Mouse (Mus musculus): ENCODE measurements around the gene Atcay. TPM values are rescaled to one million over a fixed set of nuclear protein-coding genes. Genes with fewer than 3 reads are reported as not detected.

Gene Atcay
- polyA plus RNA-seq, 1 experiment from 2014 or later, result 0.08 TPM

GRCm38 (mm10) chr10:81259225-81259884 is 28.7 kb upstream of the Atcay start:
- Histone ChIP-seq H3K4me3 (replicated peaks) (no peak overlapping the region), H3K27me3 (peaks cover 59% of the 10 kb centered on the region), H3K4me2 (no peak overlapping the region), H3K9me3 (replicated peaks) (no peaks in the 10 kb centered on the region), H3K4me1 (replicated peaks) (peaks cover 7% of the 10 kb centered on the region), H3K27ac (no peak overlapping the region), H3K9ac (no peak overlapping the region), H3K36me3 (peaks cover 14% of the 10 kb centered on the region)
- ATAC-seq (ENCODE audit: low read depth), result no peak
- no peak for DNase-seq
- WGBS (ENCODE audit: insufficient replicate concordance), result 43% methylated on average over 21 of the region's 21 CpGs

DNA sequence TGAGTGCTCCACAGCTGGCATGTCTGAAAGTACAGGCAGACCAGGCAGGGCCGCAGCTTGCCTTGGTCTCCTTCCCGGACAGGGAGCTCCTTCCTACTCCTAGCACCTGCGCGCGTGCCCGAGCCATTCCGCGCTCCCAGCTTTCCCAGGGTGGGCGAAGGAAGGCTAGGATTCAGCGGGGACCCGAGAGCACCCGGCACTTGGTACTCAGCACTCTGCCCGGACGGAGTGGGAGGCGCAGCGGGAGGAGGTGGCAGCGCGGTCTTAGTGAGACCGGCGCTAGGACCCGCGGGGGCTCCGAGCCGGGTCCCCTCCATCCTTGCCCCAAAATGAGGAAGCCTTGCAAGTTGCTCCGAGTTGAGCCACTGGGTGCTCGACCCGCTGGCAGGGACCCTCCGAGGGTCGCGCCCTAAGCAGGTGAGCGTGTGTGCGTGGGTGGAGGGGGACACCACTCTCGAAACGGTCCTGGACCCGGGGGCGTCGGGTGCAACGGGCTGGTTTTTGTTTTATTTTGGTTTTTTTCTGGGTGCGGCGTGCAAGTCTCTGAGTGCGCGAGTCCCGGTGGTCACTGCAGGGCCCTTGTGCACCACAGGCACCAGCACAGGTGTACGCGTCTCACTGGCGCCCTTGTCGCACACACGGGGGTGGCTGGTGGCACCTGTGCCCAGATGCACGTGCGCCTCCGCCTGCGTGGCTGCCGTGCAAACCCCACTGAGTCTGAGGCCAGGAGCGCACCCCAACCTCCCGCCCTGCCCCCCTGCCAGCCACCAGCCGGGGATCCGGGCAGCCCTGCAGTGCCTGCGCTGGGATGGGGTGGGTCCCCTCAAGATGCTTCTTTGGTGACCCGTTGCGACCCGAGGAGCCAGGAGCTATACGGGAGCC is 26.8 kb upstream of the Atcay start:
- H3K4me3 ChIP-seq (replicated peaks), result peak overlapping the region; percentile 44
- peak overlapping the region; percentile 40 for H3K9ac ChIP-seq
- peak overlapping the region; percentile 62 for H3K4me2 ChIP-seq
- H3K4me1 ChIP-seq (replicated peaks), result peaks cover 9% of the 10 kb centered on the region
- H3K9me3 ChIP-seq (replicated peaks), result no peaks in the 10 kb centered on the region
- DNase-seq (no peak), ATAC-seq (ENCODE audit: low read depth) (no peak)
- peaks cover 78% of the 10 kb centered on the region for H3K27me3 ChIP-seq
- no peak overlapping the region for H3K27ac ChIP-seq
- WGBS (ENCODE audit: insufficient replicate concordance), result 2% methylated on average over 62 of the region's 62 CpGs
- no peaks in the 10 kb centered on the region for H3K36me3 ChIP-seq

GRCm38 (mm10) chr10:81254886-81255285 is 24.3 kb upstream of the Atcay start:
- DNase-seq, result no peak
- no peaks in the 10 kb centered on the region for H3K9me3 ChIP-seq (replicated peaks)
- H3K27me3 ChIP-seq, result peaks cover 88% of the 10 kb centered on the region
- no peak overlapping the region for H3K27ac ChIP-seq
- no peak for ATAC-seq (ENCODE audit: low read depth)
- 15% methylated on average over 1 of the region's 1 CpGs for WGBS (ENCODE audit: insufficient replicate concordance)
- no peak overlapping the region for H3K4me3 ChIP-seq (replicated peaks)
- no peaks in the 10 kb centered on the region for H3K36me3 ChIP-seq
- H3K4me1 ChIP-seq (replicated peaks), result peaks cover 18% of the 10 kb centered on the region
- no peak overlapping the region for H3K9ac ChIP-seq
- H3K4me2 ChIP-seq, result no peak overlapping the region

DNA sequence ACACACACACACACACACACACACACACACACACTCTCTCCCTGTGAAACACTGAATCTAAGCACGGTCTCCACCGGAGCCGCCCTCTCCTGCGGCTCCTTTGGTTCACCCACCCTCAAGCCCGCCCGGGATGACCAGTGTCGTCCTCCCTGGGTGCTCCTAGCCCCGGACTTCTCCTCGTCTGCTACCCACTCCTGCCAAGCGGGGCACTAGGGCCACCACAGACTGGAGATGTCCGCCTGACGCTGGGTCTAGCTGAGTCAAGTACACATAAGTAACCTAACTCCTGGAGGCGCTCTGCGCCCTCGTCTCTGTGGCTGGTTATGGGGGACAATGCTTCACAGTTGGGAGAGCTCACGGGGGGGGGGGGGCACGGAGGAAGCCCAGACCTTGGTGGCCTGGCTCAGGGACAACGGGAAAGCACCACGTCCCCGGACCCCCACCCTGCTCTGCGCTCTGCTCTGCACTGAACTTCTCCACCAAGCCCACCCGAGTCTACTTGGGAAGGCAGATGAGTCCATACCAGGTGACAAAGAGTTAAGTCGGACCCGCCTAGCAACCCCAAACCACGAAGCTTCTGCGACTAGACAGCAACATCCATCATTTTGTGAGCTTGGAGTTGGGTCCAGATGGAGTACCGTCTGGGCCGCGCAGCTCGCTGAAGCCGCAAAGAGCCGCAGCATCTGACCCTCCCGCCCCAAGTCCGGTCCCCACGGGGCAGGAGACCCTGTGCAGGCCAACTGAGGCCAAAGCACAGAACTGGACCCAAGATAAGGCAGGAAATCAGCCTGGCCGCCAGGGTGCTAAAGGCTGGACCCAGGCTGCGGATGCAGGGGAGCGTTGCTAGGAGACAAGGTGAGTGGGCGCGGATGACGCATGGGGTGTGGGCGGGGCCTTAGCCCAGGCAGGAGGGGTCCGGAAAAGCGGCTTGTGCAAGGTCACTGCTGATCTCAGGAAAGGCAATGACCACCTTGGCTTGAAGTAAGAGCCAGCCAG is 22.1 kb upstream of the Atcay start, which contains the start of gene Matk:
Gene Matk, plus strand, starts transcription at position 512 of the 996 bp plus-strand sequence.
- H3K4me2 ChIP-seq, result no peak within 1 kb of the TSS
- ATAC-seq (ENCODE audit: low read depth), result no peak
- no peak within 1 kb of the TSS for H3K9ac ChIP-seq

DNA sequence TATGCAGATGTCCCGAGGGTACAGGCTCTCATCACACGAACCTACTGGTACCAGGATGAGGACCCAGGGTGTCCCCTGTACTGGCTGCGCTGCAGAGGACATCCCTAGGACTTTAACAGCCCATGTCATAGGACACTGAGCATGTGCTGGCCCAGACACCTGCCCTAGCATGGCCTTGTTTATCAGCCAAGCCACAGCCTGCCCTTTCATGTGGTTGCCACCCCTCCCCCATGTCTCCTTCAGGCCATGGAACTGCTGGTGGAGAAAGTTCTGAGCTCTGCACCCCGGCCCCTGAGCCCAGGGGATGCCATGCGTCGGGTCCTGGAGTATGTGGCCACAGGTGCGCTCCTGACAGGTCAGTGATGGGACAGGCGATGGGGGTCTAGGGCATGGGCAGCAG is 18.8 kb upstream of the Atcay start:
- H3K27me3 ChIP-seq, result peaks cover 51% of the 10 kb centered on the region
- 66% methylated on average over 8 of the region's 8 CpGs for WGBS (ENCODE audit: insufficient replicate concordance)
- ATAC-seq (ENCODE audit: low read depth), result no peak

More for the DNA sequence above, 22.1 kb upstream of the Atcay start, which contains the start of gene Matk:
- H3K9me3 ChIP-seq (replicated peaks), result no peaks in the 10 kb centered on the region
- peaks cover 19% of the 10 kb centered on the region for H3K4me1 ChIP-seq (replicated peaks)
- H3K27me3 ChIP-seq, result peaks cover 67% of the 10 kb centered on the region
- H3K27ac ChIP-seq, result no peak within 1 kb of the TSS
- H3K36me3 ChIP-seq, result no peaks in the 10 kb centered on the region
- WGBS (ENCODE audit: insufficient replicate concordance), result 14% methylated on average over 44 of the region's 44 CpGs
- no peak within 1 kb of the TSS for H3K4me3 ChIP-seq (replicated peaks)
- DNase-seq, result no peak

GRCm38 (mm10) chr10:81247804-81248203 is 17.2 kb upstream of the Atcay start:
- no peak overlapping the region for H3K9ac ChIP-seq
- H3K4me1 ChIP-seq (replicated peaks), result peaks cover 22% of the 10 kb centered on the region
- no peaks in the 10 kb centered on the region for H3K9me3 ChIP-seq (replicated peaks)
- H3K27me3 ChIP-seq, result peaks cover 49% of the 10 kb centered on the region
- ATAC-seq (ENCODE audit: low read depth), result no peak
- whole genome bisulfite sequencing (ENCODE audit: insufficient replicate concordance), result 75% methylated on average over 2 of the region's 2 CpGs
- H3K27ac ChIP-seq, result no peak overlapping the region
- H3K4me2 ChIP-seq, result no peak overlapping the region
- no peaks in the 10 kb centered on the region for H3K36me3 ChIP-seq
- DNase-seq, result no peak
- H3K4me3 ChIP-seq (replicated peaks), result no peak overlapping the region

More for the DNA sequence above, 18.8 kb upstream of the Atcay start:
- H3K27ac ChIP-seq, result no peak overlapping the region
- H3K36me3 ChIP-seq, result no peaks in the 10 kb centered on the region
- H3K4me3 ChIP-seq (replicated peaks), result no peak overlapping the region
- H3K4me2 ChIP-seq, result no peak overlapping the region
- H3K9me3 ChIP-seq (replicated peaks), result no peaks in the 10 kb centered on the region
- no peak overlapping the region for H3K9ac ChIP-seq
- peaks cover 22% of the 10 kb centered on the region for H3K4me1 ChIP-seq (replicated peaks)
- no peak for DNase-seq

- no peak for ATAC-seq (ENCODE audit: low read depth)
- Histone ChIP-seq H3K4me1 (replicated peaks) (peaks cover 17% of the 10 kb centered on the region), H3K27ac (no peak overlapping the region), H3K9me3 (replicated peaks) (no peaks in the 10 kb centered on the region), H3K4me3 (replicated peaks) (no peak overlapping the region), H3K27me3 (peaks cover 54% of the 10 kb centered on the region), H3K9ac (no peak overlapping the region), H3K4me2 (no peak overlapping the region), H3K36me3 (no peaks in the 10 kb centered on the region)
- 70% methylated on average over 6 of the region's 6 CpGs for WGBS (ENCODE audit: insufficient replicate concordance)
- DNase-seq, result no peak
These were observed 14.5 kb upstream of the Atcay start for GRCm38 (mm10) chr10:81245166-81245565.

DNA sequence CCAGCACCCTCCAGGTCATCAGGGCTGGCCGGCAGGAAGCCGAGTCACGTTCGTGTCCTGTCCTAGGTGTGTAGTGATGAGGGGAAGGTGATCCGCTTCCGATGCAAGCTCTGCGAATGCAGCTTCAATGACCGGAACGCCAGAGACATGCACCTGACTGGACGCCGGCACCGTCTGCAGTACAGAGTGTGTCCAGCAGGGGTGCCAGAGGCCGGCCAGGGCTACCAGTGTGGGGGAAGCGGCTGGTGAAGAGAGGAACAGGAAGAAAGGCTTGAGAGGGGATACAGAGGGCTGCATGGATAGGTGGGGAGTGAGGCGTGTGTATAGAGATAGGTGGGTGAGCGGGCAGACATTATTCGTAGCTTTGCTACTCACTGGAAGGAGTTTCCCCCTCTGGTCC is 14.0 kb upstream of the Atcay start:
- peaks cover 59% of the 10 kb centered on the region for H3K27me3 ChIP-seq
- no peak overlapping the region for H3K27ac ChIP-seq
- H3K4me1 ChIP-seq (replicated peaks), result peaks cover 15% of the 10 kb centered on the region
- DNase-seq, result peak; percentile 58
- H3K4me3 ChIP-seq (replicated peaks), result no peak overlapping the region
- H3K4me2 ChIP-seq, result no peak overlapping the region
- H3K9ac ChIP-seq, result no peak overlapping the region
- H3K9me3 ChIP-seq (replicated peaks), result no peaks in the 10 kb centered on the region
- WGBS (ENCODE audit: insufficient replicate concordance), result 7% methylated on average over 17 of the region's 17 CpGs
- no peaks in the 10 kb centered on the region for H3K36me3 ChIP-seq
- peak; percentile 32; the same call in 1 of the 2 replicates for ATAC-seq (ENCODE audit: low read depth)

DNA sequence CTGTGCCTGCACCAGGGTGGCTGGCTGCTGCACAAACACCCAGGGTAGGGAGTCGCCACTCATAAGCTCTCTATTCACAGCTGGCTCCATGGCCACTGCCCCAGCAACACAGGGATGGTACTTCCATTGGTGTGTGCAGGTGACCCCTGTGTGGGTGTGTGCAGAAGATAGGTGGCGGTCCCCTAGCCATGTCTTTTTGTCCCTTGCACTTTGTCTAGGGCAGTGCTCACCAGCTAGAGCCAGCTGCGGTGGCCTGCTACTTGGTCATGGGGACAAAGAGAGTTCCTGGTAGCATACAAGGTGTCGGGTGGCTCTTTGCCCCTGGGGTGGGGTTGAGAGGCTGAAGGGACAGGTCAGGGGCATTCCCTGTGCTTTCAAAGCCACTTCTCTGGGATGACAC is 13.5 kb upstream of the Atcay start:
- Histone ChIP-seq H3K27me3 (peaks cover 64% of the 10 kb centered on the region), H3K4me3 (replicated peaks) (no peak overlapping the region), H3K4me2 (no peak overlapping the region), H3K27ac (no peak overlapping the region), H3K4me1 (replicated peaks) (peaks cover 12% of the 10 kb centered on the region), H3K9ac (no peak overlapping the region), H3K9me3 (replicated peaks) (no peaks in the 10 kb centered on the region), H3K36me3 (no peaks in the 10 kb centered on the region)
- DNase-seq (no peak), ATAC-seq (ENCODE audit: low read depth) (no peak)
- 65% methylated on average over 4 of the region's 4 CpGs for WGBS (ENCODE audit: insufficient replicate concordance)

- Histone ChIP-seq H3K36me3 (no peaks in the 10 kb centered on the region), H3K9ac (no peak overlapping the region), H3K4me1 (replicated peaks) (peaks cover 17% of the 10 kb centered on the region), H3K27me3 (peaks cover 83% of the 10 kb centered on the region), H3K4me2 (no peak overlapping the region), H3K27ac (no peak overlapping the region), H3K9me3 (replicated peaks) (no peaks in the 10 kb centered on the region), H3K4me3 (replicated peaks) (no peak overlapping the region)
- DNase-seq (no peak), ATAC-seq (ENCODE audit: low read depth) (no peak)
- 81% methylated on average over 16 of the region's 16 CpGs for WGBS (ENCODE audit: insufficient replicate concordance)
These were observed 11.4 kb upstream of the Atcay start for GRCm38 (mm10) chr10:81242021-81242420.

GRCm38 (mm10) chr10:81240876-81241275 is 10.2 kb upstream of the Atcay start:
- H3K4me1 ChIP-seq (replicated peaks), result peaks cover 17% of the 10 kb centered on the region
- ATAC-seq (ENCODE audit: low read depth), result no peak
- H3K4me2 ChIP-seq, result no peak overlapping the region
- H3K27ac ChIP-seq, result no peak overlapping the region
- no peaks in the 10 kb centered on the region for H3K9me3 ChIP-seq (replicated peaks)
- no peak overlapping the region for H3K4me3 ChIP-seq (replicated peaks)
- H3K27me3 ChIP-seq, result peaks cover 91% of the 10 kb centered on the region
- peak; percentile 31 for DNase-seq
- WGBS (ENCODE audit: insufficient replicate concordance), result 18% methylated on average over 13 of the region's 13 CpGs
- no peaks in the 10 kb centered on the region for H3K36me3 ChIP-seq
- no peak overlapping the region for H3K9ac ChIP-seq

All from liver, embryonic 13.5 days (tissue).